Comparison of ENCODE assay signal across 8 mouse cellular contexts in genomic region chr4:142221025-142221756, GRCm38 (mm10). TPM values are rescaled to one million over a fixed set of nuclear protein-coding genes. Genes with fewer than 3 reads are reported as not detected.
DNase-seq lines count a peak whose midpoint lies in the region; ATAC-seq and TF ChIP-seq lines count a peak whose summit lies in the region.

No protein-coding gene starts in this region.

- 21% methylated on average over 18 of the region's 18 CpGs for WGBS in intestine, embryonic 14.5 days
- WGBS in intestine, postnatal 0 days = 49% methylated on average over 18 of the region's 18 CpGs
- 20% methylated on average over 18 of the region's 18 CpGs for WGBS in embryonic facial prominence, embryonic 13.5 days

- DNase-seq in intestine, embryonic 14.5 days (ENCODE audit: low spot score) = peak; percentile 80
- peak; percentile 71 for DNase-seq in kidney, adult 9 months
- DNase-seq in lung, postnatal 4 days = peak; percentile 40 to 74
- no peak for DNase-seq in urinary bladder, adult 18-20 months (ENCODE audit: low spot score in 2 of 2)
- DNase-seq in thymus, adult 18-20 months = no peak
- no peak for DNase-seq in cerebellum, postnatal 25 days

- no peaks in the 10 kb centered on the region for H3K27me3 ChIP-seq in intestine, embryonic 14.5 days (replicated peaks; ENCODE audit: control insufficient read depth, insufficient read depth, low read length)
- no peaks in the 10 kb centered on the region for H3K27me3 ChIP-seq in intestine, postnatal 0 days (replicated peaks; ENCODE audit: control insufficient read depth, insufficient read depth, low read length)
- no peaks in the 10 kb centered on the region for H3K27me3 ChIP-seq in embryonic facial prominence, embryonic 13.5 days

- no peak for TF ChIP-seq CTCF in intestine, postnatal 0 days (IDR thresholded peaks at IDR 0.05; ENCODE audit: low read depth)

- no peaks in the 10 kb centered on the region for H3K36me3 ChIP-seq in intestine, embryonic 14.5 days (ENCODE audit: control insufficient read depth, insufficient read depth, low read length)
- H3K36me3 ChIP-seq in intestine, postnatal 0 days (ENCODE audit: control insufficient read depth, insufficient read depth) = no peaks in the 10 kb centered on the region; the same call in 1 of the 2 replicates
- no peaks in the 10 kb centered on the region for H3K36me3 ChIP-seq in embryonic facial prominence, embryonic 13.5 days

- H3K4me3 ChIP-seq in intestine, embryonic 14.5 days (ENCODE audit: low read depth, low read length) = no peak overlapping the region
- no peak overlapping the region for H3K4me3 ChIP-seq in intestine, postnatal 0 days (ENCODE audit: low read depth, low read length)
- no peak overlapping the region for H3K4me3 ChIP-seq in embryonic facial prominence, embryonic 13.5 days

- no peaks in the 10 kb centered on the region for H3K9me3 ChIP-seq in intestine, embryonic 14.5 days (ENCODE audit: control insufficient read depth, low read length)
- no peaks in the 10 kb centered on the region for H3K9me3 ChIP-seq in intestine, postnatal 0 days (ENCODE audit: control insufficient read depth)
- no peaks in the 10 kb centered on the region for H3K9me3 ChIP-seq in embryonic facial prominence, embryonic 13.5 days

- no peak overlapping the region for H3K9ac ChIP-seq in intestine, embryonic 14.5 days (ENCODE audit: low read length)
- H3K9ac ChIP-seq in intestine, postnatal 0 days (ENCODE audit: low read depth, low read length) = no peak overlapping the region
- H3K9ac ChIP-seq in embryonic facial prominence, embryonic 13.5 days = no peak overlapping the region

- peaks cover 82% of the 10 kb centered on the region for H3K4me1 ChIP-seq in intestine, embryonic 14.5 days (replicated peaks; ENCODE audit: control insufficient read depth, insufficient read depth, low read length)
- H3K4me1 ChIP-seq in intestine, postnatal 0 days (replicated peaks; ENCODE audit: control insufficient read depth, insufficient read depth, low read length) = peaks cover 15% of the 10 kb centered on the region
- H3K4me1 ChIP-seq in embryonic facial prominence, embryonic 13.5 days = peaks cover 70% of the 10 kb centered on the region

- H3K27ac ChIP-seq in intestine, embryonic 14.5 days (ENCODE audit: low read depth) = peak overlapping the region; percentile 89
- no peak overlapping the region for H3K27ac ChIP-seq in intestine, postnatal 0 days (ENCODE audit: low read depth, low read length)
- H3K27ac ChIP-seq in embryonic facial prominence, embryonic 13.5 days = peak overlapping the region; percentile 82

- peak; percentile 81 for ATAC-seq in intestine, embryonic 14.5 days (replicated peaks; ENCODE audit: low FRiP score, low TSS enrichment, low read depth)
- no peak for ATAC-seq in intestine, postnatal 0 days
- ATAC-seq in embryonic facial prominence, embryonic 13.5 days (ENCODE audit: insufficient number of reproducible peaks, insufficient read depth, low FRiP score, low TSS enrichment, low read depth) = peak; percentile 44

- H3K4me2 ChIP-seq in intestine, embryonic 14.5 days (ENCODE audit: low read length) = peak overlapping the region; percentile 21; the same call in 1 of the 2 replicates
- H3K4me2 ChIP-seq in intestine, postnatal 0 days (replicated peaks; ENCODE audit: low read depth) = no peak overlapping the region
- peak overlapping the region; percentile 28; the same call in 1 of the 2 replicates for H3K4me2 ChIP-seq in embryonic facial prominence, embryonic 13.5 days

RNA-seq across cellular contexts. Expression of gene Kazn, which starts 18.0 kb away (rescaled TPM):
- polyA plus RNA-seq in intestine, embryonic 14.5 days (2014; fragmentation: Nextera tagmentation; extraction: Ambion mirVana) = 13.7 and 14.7 TPM in 2 replicates
- 17.5 and 20.2 TPM in 2 replicates for polyA plus RNA-seq in intestine, postnatal 0 days (2015; fragmentation: Nextera tagmentation; extraction: Ambion mirVana)
- 13.2 and 13.4 TPM in 2 replicates for polyA plus RNA-seq in embryonic facial prominence, embryonic 13.5 days (2015; fragmentation: Nextera tagmentation; extraction: Ambion mirVana)

Comparison
In these comparisons a context has a peak if more than half of its experiments do, and no peak if none do; other contexts are left out.
1. DNase-seq: peak in intestine, embryonic 14.5 days (single experiment), kidney, adult 9 months (single experiment) and lung, postnatal 4 days (2 of 2); none in urinary bladder, adult 18-20 months (0 of 2), thymus, adult 18-20 months (0 of 2) and cerebellum, postnatal 25 days (0 of 2).